Mouse (Mus musculus) spleen, adult 2 months (tissue): ENCODE measurements around the gene Mrpl24.

Experiments
- CTCF ChIP-seq: fragments of 200-500 bp; IDR thresholded peaks from 2 replicates; pipeline ENCODE4 v1.5.1; 2011; ENCODE audit warnings: mild to moderate bottlenecking, inconsistent platforms; ENCODE audit not compliant: insufficient read depth, insufficient read length, insufficient replicate concordance; ENCODE audit errors: extremely low read depth
- POLR2A ChIP-seq: fragments of 200-500 bp; IDR thresholded peaks from 2 replicates; pipeline ENCODE4 v1.6.1; 2011; ENCODE audit warnings: low read depth, low read length, inconsistent platforms

- TF ChIP-seq CTCF (no peak), POLR2A (no peak)
Observed at GRCm38 (mm10) chr3:87899266-87899665, 20.0 kb upstream of the Mrpl24 start.
